Mouse (Mus musculus): ENCODE measurements at regions not wholly inside any gene's neighbourhood (a gene's known extent, or its start where the extent isn't known, plus 50 kb on each side); places are given as distances from the start of the nearest gene placed in this dataset.

GRCm38 (mm10) chr9:9290767-9291166 lies 51.9 kb upstream of the Arhgap42 start:
- no peaks in the 10 kb centered on the region for H3K27me3 ChIP-seq (ENCODE audit: control insufficient read depth, insufficient read depth, low read depth, low read length)
- H3K4me1 ChIP-seq (replicated peaks; ENCODE audit: control insufficient read depth, insufficient read depth, low read length): no peaks in the 10 kb centered on the region
- no peak overlapping the region for H3K4me3 ChIP-seq (ENCODE audit: low read length)
- H3K9me3 ChIP-seq (ENCODE audit: control insufficient read depth, low read length): no peaks in the 10 kb centered on the region
- ATAC-seq (ENCODE audit: low read depth): no peak
- no peak overlapping the region for H3K4me2 ChIP-seq (ENCODE audit: low read depth, low read length)
- no peak overlapping the region for H3K9ac ChIP-seq (ENCODE audit: low read length)
- H3K27ac ChIP-seq (ENCODE audit: low read length): no peak overlapping the region
- H3K36me3 ChIP-seq (ENCODE audit: control insufficient read depth, insufficient read depth, low read length): no peaks in the 10 kb centered on the region
- WGBS: 13% methylated on average over 3 of the region's 3 CpGs

GRCm38 (mm10) chr9:9289570-9289969 lies 50.7 kb upstream of the Arhgap42 start:
- Histone ChIP-seq H3K27me3 (ENCODE audit: control insufficient read depth, insufficient read depth, low read depth, low read length) (no peaks in the 10 kb centered on the region), H3K4me3 (ENCODE audit: low read length) (no peak overlapping the region), H3K9ac (ENCODE audit: low read length) (no peak overlapping the region), H3K27ac (ENCODE audit: low read length) (no peak overlapping the region), H3K4me1 (replicated peaks; ENCODE audit: control insufficient read depth, insufficient read depth, low read length) (no peaks in the 10 kb centered on the region), H3K36me3 (ENCODE audit: control insufficient read depth, insufficient read depth, low read length) (no peaks in the 10 kb centered on the region), H3K9me3 (ENCODE audit: control insufficient read depth, low read length) (no peaks in the 10 kb centered on the region), H3K4me2 (ENCODE audit: low read depth, low read length) (no peak overlapping the region)
- no peak for ATAC-seq (ENCODE audit: low read depth)
- 73% methylated on average over 6 of the region's 6 CpGs for WGBS

Measured in lung, embryonic 16.5 days (tissue).